Mouse (Mus musculus) brain, embryonic 14.5 days (tissue): ENCODE measurements at regions not wholly inside any gene's neighbourhood (a gene's known extent, or its start where the extent isn't known, plus 50 kb on each side); places are given as distances from the start of the nearest gene placed in this dataset.

Source experiments
- CTCF ChIP-seq: fragments of 200-500 bp; IDR thresholded peaks from 2 replicates; pipeline ENCODE4 v1.5.1; 2012; ENCODE audit warnings: inconsistent platforms, mild to moderate bottlenecking, moderate library complexity, borderline replicate concordance; ENCODE audit not compliant: insufficient read depth, insufficient read length; ENCODE audit errors: extremely low read depth
- POLR2A ChIP-seq: fragments of 200-500 bp; IDR thresholded peaks from 2 replicates; pipeline ENCODE4 v1.6.1; 2012; ENCODE audit warnings: mild to moderate bottlenecking, inconsistent platforms, borderline replicate concordance; ENCODE audit not compliant: poor library complexity, insufficient read depth, insufficient read length, severe bottlenecking; ENCODE audit errors: extremely low read depth

GRCm38 (mm10) chr8:41818079-41818478 is 401.2 kb upstream of the Frg1 start:
- TF ChIP-seq CTCF (no peak), POLR2A (no peak)
